31 mouse cellular contexts compared by ENCODE assay signal in the genomic region with DNA sequence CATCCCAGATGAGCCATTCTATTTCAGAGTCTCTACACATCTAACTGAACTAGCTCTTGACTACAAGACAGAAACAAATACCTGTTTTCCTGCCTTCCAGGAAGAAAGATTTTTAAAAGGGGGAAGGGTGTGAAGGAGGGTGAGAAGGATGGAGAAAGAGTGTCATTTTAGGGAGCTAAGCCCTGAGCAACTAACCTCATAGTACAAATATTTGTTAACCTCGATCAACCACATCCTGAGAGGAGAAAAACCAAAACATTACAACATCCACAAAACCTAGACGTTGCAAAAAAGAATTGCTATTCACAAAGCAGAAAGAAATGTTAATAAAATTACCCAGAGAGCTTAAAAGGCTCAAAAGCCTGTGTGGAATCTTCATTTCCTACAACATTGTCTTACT.
DNase-seq lines count a peak whose midpoint lies in the region; ATAC-seq and TF ChIP-seq lines count a peak whose summit lies in the region.
"Had no signal": no experiment of that assay in that cellular context is flagged by ENCODE, and none has a peak within 500 bp of the region (broad histone marks: within the 10 kb centered on the region; RNA-seq: fewer than 3 reads in every experiment).

No protein-coding gene starts in this region.

- no peak for TF ChIP-seq CTCF in Patski (IDR thresholded peaks at IDR 0.05)

- no peak overlapping the region for H3ac ChIP-seq in myocyte (ENCODE audit: control insufficient read depth, insufficient read length)

- TF ChIP-seq POLR2A in myocyte (IDR thresholded peaks at IDR 0.05; ENCODE audit: insufficient read length, low read depth): no peak

- intact Hi-C loops in left cerebral cortex, postnatal 14 days (cut with DNase I): no loop called here

- no peaks in the 10 kb centered on the region for H3K79me2 ChIP-seq in myocyte (ENCODE audit: control insufficient read depth, insufficient read depth)

- peak overlapping the region; percentile 31 for H3K4me2 ChIP-seq in myocyte (ENCODE audit: low read depth)
- H3K4me2 ChIP-seq: heart, embryonic 13.5 days; hindbrain, embryonic 12.5 days; kidney, embryonic 15.5 days; limb, embryonic 13.5 days; liver, embryonic 12.5 days had no signal

- H3K4me3 ChIP-seq in myocyte: no peak overlapping the region
- H3K4me3 ChIP-seq: heart, embryonic 13.5 days; hindbrain, embryonic 12.5 days; kidney, embryonic 15.5 days; left cerebral cortex, adult 2 months; limb, embryonic 13.5 days; liver, embryonic 12.5 days had no signal

- CTCF ChIA-PET in Patski (lab: Charles Lee): interaction anchor here (0.6 to 2.4 kb wide), 6 partner anchors 9 to 122 kb away, joined by 3 to 9 read pairs (median 4); no protein-coding TSS in a partner anchor

- H3K27me3 ChIP-seq in Patski (no peaks in the 10 kb centered on the region), myocyte (ENCODE audit: control insufficient read depth, insufficient read depth, insufficient read length) (no peaks in the 10 kb centered on the region)
- H3K27me3 ChIP-seq: heart, embryonic 13.5 days; hindbrain, embryonic 12.5 days; kidney, embryonic 15.5 days; limb, embryonic 13.5 days; liver, embryonic 12.5 days had no signal

- peak; percentile 94 for ATAC-seq in Patski
- ATAC-seq in hematopoietic stem cell, adult 5-6 weeks (replicated peaks in 1 of 2; ENCODE audit: insufficient read depth in 1 of 2, low FRiP score in 2 of 2, low TSS enrichment in 1 of 2, low read depth in 1 of 2, poor library complexity in 2 of 2, severe bottlenecking in 2 of 2): peak; percentile 46 to 49; a peak in 1 of 4 replicates
- ATAC-seq: forebrain, embryonic 14.5 days; hindbrain, postnatal 0 days; intestine, postnatal 0 days; liver, embryonic 12.5 days; lung, postnatal 0 days had no signal

- in situ Hi-C loops in Patski (cut with MboI; ENCODE audit: low pct_unique_long_range_greater_than_20kb): no loop called here

- POLR2A ChIA-PET in Patski (lab: Charles Lee): interaction anchor here (1.8 kb wide), 1 partner anchor 15 kb away, joined by 8 read pairs; no protein-coding TSS in a partner anchor

- DNase-seq in 3T3-L1 (ENCODE audit: low read depth, low spot score) (peak; percentile 46), Patski (ENCODE audit: low read depth, low spot score) (no peak)
- DNase-seq in urinary bladder, postnatal 25 days (ENCODE audit: low spot score): no peak
- DNase-seq in left cerebral cortex, postnatal 14 days (ENCODE audit: low spot score in 2 of 2): no peak
- no peak for DNase-seq in embryo, embryonic 9.5 days (ENCODE audit: extremely low spot score)
- DNase-seq: adrenal gland, postnatal 25 days; cerebellum, adult 11-12 months; cerebellum, postnatal 14 days; gastrocnemius, postnatal 14 days; heart, adult 18-20 months; heart, postnatal 10 days; kidney, postnatal 25 days; lung, adult 18-20 months; lung, postnatal 4 days; midbrain, embryonic 14.5 days; right cerebral cortex, adult 18-20 months; spleen, adult 18-20 months; thymus, adult 18-20 months; thymus, postnatal 25 days had no signal

- peaks cover 56% of the 10 kb centered on the region for H3K36me3 ChIP-seq in myocyte (ENCODE audit: control insufficient read depth, insufficient read depth)
- H3K36me3 ChIP-seq: hindbrain, embryonic 12.5 days; liver, embryonic 12.5 days had no signal

TF ChIP-seq in myocyte, 11 proteins besides CTCF, POLR2A, EP300 and RAD21:
- TF ChIP-seq MYOG (IDR thresholded peaks at IDR 0.05; ENCODE audit: control insufficient read depth in 1 of 3, insufficient read depth in 1 of 3, insufficient read length in 2 of 3, low read depth in 2 of 3) (no peak), CEBPB (IDR thresholded peaks at IDR 0.05; ENCODE audit: insufficient read depth, poor library complexity, severe bottlenecking) (peak; percentile 33; the same call in 1 of the 2 replicates), MAX (IDR thresholded peaks at IDR 0.05; ENCODE audit: low read depth) (no peak)
TF ChIP-seq in myocyte: peak in this region for 1.
